Mouse (Mus musculus): ENCODE data around the gene Mthfd1.

GRCm38 (mm10) chr12:76328567-76329354 is 73.7 kb downstream of the Mthfd1 start:
- TF ChIP-seq FLI1 (IDR thresholded peaks at IDR 0.05; ENCODE audit: low read length) (no peak), GATA1 (IDR thresholded peaks at IDR 0.05; ENCODE audit: borderline replicate concordance, low read length) (no peak)

Data from megakaryocyte, embryonic 14.5 days (primary cell).